Mouse (Mus musculus) small intestine, adult 2 months (tissue): ENCODE measurements around the gene Pde6h. TPM values are rescaled to one million over a fixed set of nuclear protein-coding genes. Genes with fewer than 3 reads are reported as not detected.

ENCODE experiments used
- H3K27ac ChIP-seq: fragments of 200-500 bp; 2 replicates; pipeline ENCODE4 v1.5.1; 2012; ENCODE audit warnings: low read depth, low read length, control low read depth, inconsistent platforms; ENCODE audit not compliant: insufficient read depth
- H3K27me3 ChIP-seq: fragments of 200-500 bp; 2 replicates; pipeline ENCODE4 v1.6.1; 2012; ENCODE audit warnings: mild to moderate bottlenecking, moderate library complexity, low read length, inconsistent platforms; ENCODE audit not compliant: control insufficient read depth, insufficient read depth
- H3K36me3 ChIP-seq: fragments of 200-500 bp; 2 replicates; pipeline ENCODE4 v1.6.1; 2012; ENCODE audit warnings: mild to moderate bottlenecking, low read length, control low read depth, inconsistent platforms; ENCODE audit not compliant: control insufficient read depth, insufficient read depth
- H3K4me1 ChIP-seq: fragments of 200-500 bp; 2 replicates; pipeline ENCODE4 v1.6.1; 2012; ENCODE audit warnings: low read length, inconsistent platforms, mixed read lengths; ENCODE audit not compliant: control insufficient read depth, insufficient read depth, insufficient read length
- H3K4me3 ChIP-seq: fragments of 200-500 bp; 2 replicates; pipeline ENCODE4 v1.5.1; 2012; ENCODE audit warnings: low read depth, mild to moderate bottlenecking, control low read depth, inconsistent platforms, low read length, moderate library complexity
- CTCF ChIP-seq: fragments of 200-500 bp; IDR thresholded peaks from 2 replicates; pipeline ENCODE4 v1.5.1; 2012; ENCODE audit warnings: low read depth, mild to moderate bottlenecking, control low read depth, inconsistent platforms, low read length, moderate library complexity, mixed read lengths; ENCODE audit not compliant: insufficient replicate concordance, insufficient read length; ENCODE audit errors: extremely low read depth
- POLR2A ChIP-seq: fragments of 200-500 bp; IDR thresholded peaks from 2 replicates; pipeline ENCODE4 v1.6.1; 2012; ENCODE audit warnings: low read depth, mild to moderate bottlenecking, control low read depth, inconsistent platforms, low read length, moderate library complexity
- WGBS: fragments of 180-500 bp; shearing (Covaris S2); methylation state at CpG from one replicate; pipeline ENCODE4 v1.1.7; 2018; 5-methylcytosine and 5-hydroxymethylcytosine counted together
- polyA plus RNA-seq: library from polyadenylated mRNA; depleted of rRNA; stranded (reverse); fragments of >200 nt; gene quantifications from 2 replicates; pipeline ENCODE4 v1.2.3, GENCODE M21; 2012

Pde6h gene
- polyA plus RNA-seq, 1 experiment = not detected

- TF ChIP-seq CTCF = no peak
- no peak for TF ChIP-seq POLR2A
- no peaks in the 10 kb centered on the region for H3K36me3 ChIP-seq
- no peak overlapping the region for H3K27ac ChIP-seq
- no peaks in the 10 kb centered on the region for H3K27me3 ChIP-seq
- peaks cover 6% of the 10 kb centered on the region for H3K4me1 ChIP-seq
- WGBS = 76% methylated on average over 7 of the region's 7 CpGs
- H3K4me3 ChIP-seq = no peak overlapping the region
Measured at GRCm38 (mm10) chr6:136934068-136934467, 10.4 kb downstream of the Pde6h start.

DNA sequence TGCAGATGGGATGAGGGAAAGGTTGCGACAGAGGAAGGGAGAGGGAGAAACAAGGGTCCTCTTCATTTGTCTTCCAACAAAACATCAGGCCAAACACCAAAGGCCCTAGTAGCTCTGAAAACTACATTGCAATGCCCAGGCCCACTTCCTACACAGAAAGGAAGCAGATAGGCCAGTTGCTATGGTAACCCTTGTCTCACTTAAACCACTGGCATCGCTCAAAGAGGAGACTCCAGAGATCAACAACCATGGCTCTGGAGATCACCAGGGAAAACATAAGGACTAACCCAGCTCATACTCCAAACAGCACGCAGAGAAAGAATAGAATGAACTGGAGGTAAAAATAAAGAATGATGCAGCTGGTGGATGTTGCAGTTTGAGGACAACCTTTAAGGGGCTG, 11.6 kb downstream of the Pde6h start:
- H3K36me3 ChIP-seq = no peaks in the 10 kb centered on the region
- H3K4me3 ChIP-seq = no peak overlapping the region
- WGBS = 70% methylated on average over 3 of the region's 3 CpGs
- peaks cover 6% of the 10 kb centered on the region for H3K4me1 ChIP-seq
- no peak for TF ChIP-seq CTCF
- no peak for TF ChIP-seq POLR2A
- H3K27me3 ChIP-seq = no peaks in the 10 kb centered on the region
- no peak overlapping the region for H3K27ac ChIP-seq

- Histone ChIP-seq H3K4me3 (no peak overlapping the region), H3K27me3 (no peaks in the 10 kb centered on the region), H3K36me3 (no peaks in the 10 kb centered on the region), H3K4me1 (0 out of 2 replicates have a peak, but pooled peaks cover under 1% of the 10 kb centered on the region), H3K27ac (no peak overlapping the region)
- WGBS = 77% methylated on average over 9 of the region's 9 CpGs
- TF ChIP-seq CTCF (no peak), POLR2A (no peak)
Measured at GRCm38 (mm10) chr6:136936361-136936760, 12.7 kb downstream of the Pde6h start.

- no peak overlapping the region for H3K4me3 ChIP-seq
- H3K36me3 ChIP-seq = no peaks in the 10 kb centered on the region
- 57% methylated on average over 3 of the region's 3 CpGs for WGBS
- no peaks in the 10 kb centered on the region for H3K27me3 ChIP-seq
- TF ChIP-seq CTCF = no peak
- TF ChIP-seq POLR2A = no peak
- H3K4me1 ChIP-seq = no peaks in the 10 kb centered on the region
- no peak overlapping the region for H3K27ac ChIP-seq
Measured at GRCm38 (mm10) chr6:136937117-136937516, 13.5 kb downstream of the Pde6h start.

DNA sequence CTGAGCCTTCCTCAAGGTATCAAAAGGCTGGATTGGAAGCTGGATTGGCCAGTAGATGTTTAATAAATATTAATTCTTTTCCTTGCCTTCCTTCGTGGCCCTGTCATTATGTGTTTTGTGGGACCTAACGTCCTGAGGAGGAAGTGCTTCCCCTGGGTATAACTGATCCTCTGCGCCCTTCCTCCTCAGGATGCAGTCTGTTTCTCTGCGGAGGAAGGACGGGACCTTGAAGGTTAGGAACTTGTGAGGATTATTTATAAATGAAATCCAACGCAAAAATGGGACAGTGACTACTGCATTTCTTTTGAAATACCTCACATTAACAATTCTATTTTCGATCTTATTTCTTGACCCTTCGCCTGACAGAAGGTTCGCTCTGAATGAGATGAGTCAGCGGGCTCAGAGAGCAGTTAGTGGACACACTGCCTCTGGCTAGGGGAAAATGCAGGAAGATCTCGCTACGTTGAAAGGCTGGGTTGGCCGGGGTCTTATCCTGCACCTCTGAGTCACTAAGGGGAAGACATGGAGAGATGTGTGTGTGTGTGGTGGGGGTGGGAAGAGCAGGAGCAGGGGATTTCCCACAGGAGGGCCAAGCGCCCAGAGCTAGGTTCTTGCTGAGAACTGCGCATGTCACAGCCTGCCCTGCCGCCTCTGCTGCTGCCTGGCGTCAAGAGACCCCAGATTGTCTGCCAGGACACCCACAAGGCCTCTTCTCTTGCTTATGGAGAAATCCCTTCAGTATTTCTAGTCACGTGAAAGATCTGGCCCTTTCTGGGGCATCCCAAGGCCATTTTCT, 14.9 kb downstream of the Pde6h start:
- Histone ChIP-seq H3K27me3 (no peaks in the 10 kb centered on the region), H3K4me1 (no peaks in the 10 kb centered on the region), H3K27ac (peak overlapping the region; percentile 58), H3K4me3 (peak overlapping the region; percentile 54), H3K36me3 (no peaks in the 10 kb centered on the region)
- WGBS = 76% methylated on average over 18 of the region's 18 CpGs
- TF ChIP-seq POLR2A (no peak), CTCF (no peak)

GRCm38 (mm10) chr6:136939326-136940187, 15.9 kb downstream of the Pde6h start:
- no peaks in the 10 kb centered on the region for H3K27me3 ChIP-seq
- H3K4me3 ChIP-seq = peak overlapping the region; percentile 65
- no peaks in the 10 kb centered on the region for H3K4me1 ChIP-seq
- WGBS = 68% methylated on average over 14 of the region's 14 CpGs
- H3K27ac ChIP-seq = peak overlapping the region; percentile 74
- TF ChIP-seq CTCF = no peak
- no peak for TF ChIP-seq POLR2A
- H3K36me3 ChIP-seq = no peaks in the 10 kb centered on the region
